Mouse (Mus musculus): ENCODE results near the gene Pacs2.

DNA sequence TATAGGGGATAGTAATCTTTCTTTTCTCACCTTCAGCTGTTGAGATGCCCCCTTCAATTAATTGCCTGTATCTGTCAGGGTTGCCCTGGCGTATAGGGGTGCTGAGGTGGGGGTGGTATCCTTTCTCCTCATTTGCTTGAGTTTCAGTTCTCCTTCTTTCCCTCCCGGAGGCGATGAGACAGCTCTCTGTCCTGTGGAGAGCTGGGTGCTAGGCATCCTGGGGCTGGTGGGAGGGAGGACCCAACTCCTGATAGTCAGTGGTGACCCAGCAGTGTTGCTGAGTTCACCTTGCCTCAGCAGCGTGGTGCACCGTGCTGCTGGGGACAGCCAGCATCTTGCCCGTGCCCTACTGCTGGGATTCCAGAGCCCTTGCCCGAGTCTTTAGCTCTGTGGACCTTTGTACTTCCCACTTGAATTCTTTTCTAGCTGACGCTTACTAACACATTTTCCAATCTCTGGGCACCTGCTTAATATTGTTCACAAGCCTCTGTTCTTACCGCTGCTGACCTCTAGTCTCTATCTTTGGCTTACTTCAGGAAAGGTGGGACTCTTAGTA lies 3.2 kb downstream of the Pacs2 start:
- TF ChIP-seq CTCF (IDR thresholded peaks at IDR 0.05; ENCODE audit: control insufficient read depth, insufficient read depth, low read length), result no peak
- TF ChIP-seq POLR2A (IDR thresholded peaks at IDR 0.05; ENCODE audit: borderline replicate concordance, control insufficient read depth, low read depth, low read length), result no peak
